Mouse (Mus musculus) embryonic facial prominence, embryonic 11.5 days (tissue): ENCODE measurements around the gene Srgap1. TPM values are rescaled to one million over a fixed set of nuclear protein-coding genes. Genes with fewer than 3 reads are reported as not detected.

Source experiments
- ATAC-seq: fragments of 200-750 bp; cut with Nextera tagmentation; replicated peaks from 2 replicates; pipeline ENCODE4 v1.8.0; 2017; ENCODE audit warnings: low read depth; ENCODE audit not compliant: insufficient number of reproducible peaks, low FRiP score, low TSS enrichment
- DNase-seq: peaks from one replicate; pipeline ENCODE4 v3.0.0-alpha.2; 2015; ENCODE audit warnings: low spot score
- H3K27ac ChIP-seq: fragments of 300-500 bp; sonication (generic); replicated peaks from 2 replicates; pipeline ENCODE4 v1.5.1; 2014; ENCODE audit warnings: mild to moderate bottlenecking, low read depth, low read length, control low read depth
- H3K27me3 ChIP-seq: fragments of 300-500 bp; sonication (generic); 2 replicates; pipeline ENCODE4 v1.6.1; 2014; ENCODE audit warnings: mild to moderate bottlenecking, low read length, moderate library complexity, mixed read lengths; ENCODE audit not compliant: control insufficient read depth, insufficient read depth
- H3K36me3 ChIP-seq: fragments of 300-500 bp; sonication (generic); replicated peaks from 2 replicates; pipeline ENCODE4 v1.6.1; 2014; ENCODE audit warnings: low read depth, mild to moderate bottlenecking, low read length, moderate library complexity, mixed read lengths; ENCODE audit not compliant: control insufficient read depth, insufficient read depth
- H3K4me1 ChIP-seq: fragments of 300-500 bp; sonication (generic); 2 replicates; pipeline ENCODE4 v1.6.1; 2014; ENCODE audit warnings: low read length, mixed read lengths; ENCODE audit not compliant: control insufficient read depth, insufficient read depth
- H3K4me2 ChIP-seq: fragments of 300-500 bp; sonication (generic); 2 replicates; pipeline ENCODE4 v1.6.1; 2014; ENCODE audit warnings: low read depth, mild to moderate bottlenecking, control low read depth, low read length, moderate library complexity
- H3K4me3 ChIP-seq: fragments of 300-500 bp; sonication (generic); 2 replicates; pipeline ENCODE4 v1.5.1; 2014; ENCODE audit warnings: low read depth, low read length, control low read depth
- H3K9ac ChIP-seq: fragments of 300-500 bp; sonication (generic); replicated peaks from 2 replicates; pipeline ENCODE4 v1.6.1; 2014; ENCODE audit warnings: mild to moderate bottlenecking, control low read depth, low read length
- H3K9me3 ChIP-seq: fragments of 300-500 bp; sonication (generic); replicated peaks from 2 replicates; pipeline ENCODE4 v1.6.1; 2016; ENCODE audit warnings: mild to moderate bottlenecking, low read length, inconsistent platforms, mixed read lengths; ENCODE audit not compliant: control insufficient read depth
- WGBS: fragments of 180-500 bp; shearing (Covaris S2); extraction: QIAGEN DNeasy Blood & Tissue Kit; methylation state at CpG from one replicate; pipeline ENCODE4 v1.1.7; 2014; 5-methylcytosine and 5-hydroxymethylcytosine counted together
- polyA plus RNA-seq: library from polyadenylated mRNA; unstranded; fragments of >200 nt; fragmentation: Nextera tagmentation; extraction: Ambion mirVana; gene quantifications from 2 replicates; pipeline ENCODE4 v1.2.1, GENCODE M21; 2014

The Srgap1 gene
- polyA plus RNA-seq, 1 experiment from 2014 or later: 8.8 TPM

- no peaks in the 10 kb centered on the region for H3K4me1 ChIP-seq
- H3K27ac ChIP-seq: no peak overlapping the region
- H3K4me2 ChIP-seq: no peak overlapping the region
- no peaks in the 10 kb centered on the region for H3K27me3 ChIP-seq
- H3K36me3 ChIP-seq: no peaks in the 10 kb centered on the region
- no peak for DNase-seq
- no peak overlapping the region for H3K9ac ChIP-seq
- no peak overlapping the region for H3K4me3 ChIP-seq
- 84% methylated on average over 5 of the region's 5 CpGs for WGBS
- H3K9me3 ChIP-seq: no peaks in the 10 kb centered on the region
- no peak for ATAC-seq
Observed at GRCm38 (mm10) chr10:122030420-122030819, 16.7 kb downstream of the Srgap1 start.

GRCm38 (mm10) chr10:122029738-122030137 lies 17.4 kb downstream of the Srgap1 start:
- no peak overlapping the region for H3K4me3 ChIP-seq
- H3K4me1 ChIP-seq: no peaks in the 10 kb centered on the region
- no peak overlapping the region for H3K27ac ChIP-seq
- H3K9ac ChIP-seq: no peak overlapping the region
- H3K36me3 ChIP-seq: no peaks in the 10 kb centered on the region
- no peaks in the 10 kb centered on the region for H3K9me3 ChIP-seq
- no peak for ATAC-seq
- no peaks in the 10 kb centered on the region for H3K27me3 ChIP-seq
- no peak for DNase-seq
- 82% methylated on average over 7 of the region's 7 CpGs for WGBS
- no peak overlapping the region for H3K4me2 ChIP-seq

GRCm38 (mm10) chr10:122025198-122025597 lies 21.9 kb downstream of the Srgap1 start:
- Histone ChIP-seq H3K4me3 (no peak overlapping the region), H3K27ac (no peak overlapping the region), H3K9ac (no peak overlapping the region), H3K4me1 (no peaks in the 10 kb centered on the region), H3K27me3 (no peaks in the 10 kb centered on the region), H3K36me3 (no peaks in the 10 kb centered on the region; the same call in 1 of the 2 replicates), H3K9me3 (no peaks in the 10 kb centered on the region; the same call in 1 of the 2 replicates), H3K4me2 (no peak overlapping the region)
- ATAC-seq (no peak), DNase-seq (no peak)
- 91% methylated on average over 6 of the region's 6 CpGs for WGBS

- Histone ChIP-seq H3K4me3 (no peak overlapping the region), H3K36me3 (no peaks in the 10 kb centered on the region; the same call in 1 of the 2 replicates), H3K27ac (no peak overlapping the region), H3K27me3 (no peaks in the 10 kb centered on the region), H3K9ac (no peak overlapping the region), H3K4me1 (no peaks in the 10 kb centered on the region), H3K9me3 (no peaks in the 10 kb centered on the region; the same call in 1 of the 2 replicates), H3K4me2 (no peak overlapping the region)
- 93% methylated on average over 5 of the region's 5 CpGs for WGBS
- ATAC-seq (no peak), DNase-seq (no peak)
Observed at GRCm38 (mm10) chr10:122020906-122021305, 26.2 kb downstream of the Srgap1 start.

- ATAC-seq (no peak), DNase-seq (no peak)
- H3K4me1 ChIP-seq: no peaks in the 10 kb centered on the region
- H3K36me3 ChIP-seq: no peaks in the 10 kb centered on the region; the same call in 1 of the 2 replicates
- no peaks in the 10 kb centered on the region for H3K27me3 ChIP-seq
- no peak overlapping the region for H3K9ac ChIP-seq
- H3K4me2 ChIP-seq: no peak overlapping the region
- H3K4me3 ChIP-seq: no peak overlapping the region
- no peaks in the 10 kb centered on the region; the same call in 1 of the 2 replicates for H3K9me3 ChIP-seq
- H3K27ac ChIP-seq: no peak overlapping the region
- 83% methylated on average over 5 of the region's 5 CpGs for WGBS
Observed at GRCm38 (mm10) chr10:122020255-122020654, 26.9 kb downstream of the Srgap1 start.

GRCm38 (mm10) chr10:122018594-122019048 lies 28.5 kb downstream of the Srgap1 start:
- Histone ChIP-seq H3K4me2 (no peak overlapping the region), H3K36me3 (no peaks in the 10 kb centered on the region), H3K4me1 (no peaks in the 10 kb centered on the region), H3K9me3 (no peaks in the 10 kb centered on the region), H3K27ac (no peak overlapping the region), H3K4me3 (no peak overlapping the region), H3K27me3 (no peaks in the 10 kb centered on the region), H3K9ac (no peak overlapping the region)
- WGBS: 53% methylated on average over 10 of the region's 10 CpGs
- DNase-seq: no peak
- no peak for ATAC-seq

GRCm38 (mm10) chr10:122017743-122018142 lies 29.4 kb downstream of the Srgap1 start:
- ATAC-seq: no peak
- H3K9me3 ChIP-seq: no peaks in the 10 kb centered on the region
- H3K9ac ChIP-seq: no peak overlapping the region
- no peak overlapping the region for H3K4me3 ChIP-seq
- H3K27me3 ChIP-seq: no peaks in the 10 kb centered on the region
- H3K27ac ChIP-seq: no peak overlapping the region
- no peaks in the 10 kb centered on the region for H3K4me1 ChIP-seq
- no peaks in the 10 kb centered on the region for H3K36me3 ChIP-seq
- no peak overlapping the region for H3K4me2 ChIP-seq
- no peak for DNase-seq
- WGBS: 84% methylated on average over 8 of the region's 8 CpGs

GRCm38 (mm10) chr10:122017063-122017462 lies 30.1 kb downstream of the Srgap1 start:
- Histone ChIP-seq H3K36me3 (no peaks in the 10 kb centered on the region), H3K9me3 (no peaks in the 10 kb centered on the region), H3K27ac (no peak overlapping the region), H3K27me3 (no peaks in the 10 kb centered on the region), H3K4me2 (no peak overlapping the region), H3K9ac (no peak overlapping the region), H3K4me3 (no peak overlapping the region), H3K4me1 (no peaks in the 10 kb centered on the region)
- DNase-seq: no peak
- no peak for ATAC-seq
- WGBS: 57% methylated on average over 5 of the region's 5 CpGs
